14 mouse cellular contexts compared by ENCODE assay signal in genomic region chr7:62225184-62225583, GRCm38 (mm10).
DNase-seq lines count a peak whose midpoint lies in the region; ATAC-seq and TF ChIP-seq lines count a peak whose summit lies in the region.
"Had no signal": no experiment of that assay in that cellular context is flagged by ENCODE, and none has a peak within 500 bp of the region (broad histone marks: within the 10 kb centered on the region; RNA-seq: fewer than 3 reads in every experiment).

No protein-coding gene starts in this region.

- no peaks in the 10 kb centered on the region for H3K27me3 ChIP-seq in midbrain, embryonic 10.5 days (ENCODE audit: low read depth, poor library complexity, severe bottlenecking)
- no peaks in the 10 kb centered on the region for H3K27me3 ChIP-seq in midbrain, embryonic 13.5 days
- H3K27me3 ChIP-seq in embryonic facial prominence, embryonic 11.5 days (ENCODE audit: control insufficient read depth, insufficient read depth, low read length), result no peaks in the 10 kb centered on the region
- H3K27me3 ChIP-seq in limb, embryonic 14.5 days (ENCODE audit: control insufficient read depth, insufficient read depth, low read length), result no peaks in the 10 kb centered on the region
- H3K27me3 ChIP-seq: embryonic facial prominence, embryonic 15.5 days had no signal

- 37% methylated on average over 4 of the region's 4 CpGs for WGBS in midbrain, embryonic 10.5 days
- WGBS in midbrain, embryonic 13.5 days, result 27% methylated on average over 4 of the region's 4 CpGs
- WGBS in embryonic facial prominence, embryonic 11.5 days, result 21% methylated on average over 4 of the region's 4 CpGs
- WGBS in limb, embryonic 14.5 days, result 30% methylated on average over 4 of the region's 4 CpGs

- H3K4me2 ChIP-seq in midbrain, embryonic 13.5 days (replicated peaks), result no peak overlapping the region
- no peak overlapping the region for H3K4me2 ChIP-seq in embryonic facial prominence, embryonic 11.5 days (ENCODE audit: low read depth, low read length)
- H3K4me2 ChIP-seq in limb, embryonic 14.5 days (replicated peaks; ENCODE audit: low read depth, low read length, severe bottlenecking), result peak overlapping the region; percentile 25; the same call in 1 of the 2 replicates
- H3K4me2 ChIP-seq: embryonic facial prominence, embryonic 15.5 days had no signal

- intact Hi-C loops in left cerebral cortex, postnatal 14 days (cut with DNase I), result no loop called here
- intact Hi-C loops in left cerebral cortex, postnatal 10 days (cut with DNase I), result no loop called here

- ATAC-seq in midbrain, embryonic 13.5 days, result no peak
- peak; percentile 73 for ATAC-seq in embryonic facial prominence, embryonic 11.5 days (replicated peaks; ENCODE audit: insufficient number of reproducible peaks, low FRiP score, low TSS enrichment, low read depth)
- no peak for ATAC-seq in limb, embryonic 14.5 days (ENCODE audit: low FRiP score, low read depth)

- H3K36me3 ChIP-seq in midbrain, embryonic 10.5 days, result no peaks in the 10 kb centered on the region
- no peaks in the 10 kb centered on the region for H3K36me3 ChIP-seq in midbrain, embryonic 13.5 days
- H3K36me3 ChIP-seq in embryonic facial prominence, embryonic 11.5 days (replicated peaks; ENCODE audit: control insufficient read depth, insufficient read depth, low read depth, low read length), result no peaks in the 10 kb centered on the region
- no peaks in the 10 kb centered on the region for H3K36me3 ChIP-seq in limb, embryonic 14.5 days (ENCODE audit: control insufficient read depth, insufficient read depth, low read length)
- H3K36me3 ChIP-seq: embryonic facial prominence, embryonic 15.5 days had no signal

- DNase-seq in midbrain, embryonic 10.5 days (ENCODE audit: low spot score), result peak; percentile 31
- peak; percentile 35 for DNase-seq in embryonic facial prominence, embryonic 11.5 days (ENCODE audit: low spot score)
- DNase-seq in limb, embryonic 14.5 days (ENCODE audit: low spot score), result no peak
- DNase-seq in retina, embryonic 14.5 days (ENCODE audit: low spot score), result peak; percentile 30
- DNase-seq in kidney, adult 8-10 months, result no peak
- DNase-seq in left cerebral cortex, postnatal 14 days (ENCODE audit: low spot score in 2 of 2), result no peak
- no peak for DNase-seq in left cerebral cortex, postnatal 10 days (ENCODE audit: extremely low spot score in 1 of 2, low spot score in 2 of 2)
- DNase-seq: gastrocnemius, adult 2 months; kidney, adult 9 months; layer of hippocampus, adult 9-11 months; lung, postnatal 14 days; right cerebral cortex, postnatal 25 days had no signal

- H3K9me3 ChIP-seq in midbrain, embryonic 10.5 days (replicated peaks), result peaks cover 3% of the 10 kb centered on the region; the same call in 1 of the 2 replicates
- 0 out of 2 replicates have a peak, but pooled peaks cover 4% of the 10 kb centered on the region for H3K9me3 ChIP-seq in midbrain, embryonic 13.5 days
- no peaks in the 10 kb centered on the region for H3K9me3 ChIP-seq in embryonic facial prominence, embryonic 11.5 days (replicated peaks; ENCODE audit: control insufficient read depth, low read length)
- H3K9me3 ChIP-seq in limb, embryonic 14.5 days (ENCODE audit: control insufficient read depth, low read length), result no peaks in the 10 kb centered on the region
- H3K9me3 ChIP-seq: embryonic facial prominence, embryonic 15.5 days had no signal

- H3K4me1 ChIP-seq in midbrain, embryonic 10.5 days, result no peaks in the 10 kb centered on the region
- no peaks in the 10 kb centered on the region for H3K4me1 ChIP-seq in midbrain, embryonic 13.5 days (replicated peaks)
- H3K4me1 ChIP-seq in embryonic facial prominence, embryonic 11.5 days (ENCODE audit: control insufficient read depth, insufficient read depth, low read length), result no peaks in the 10 kb centered on the region
- H3K4me1 ChIP-seq in limb, embryonic 14.5 days (ENCODE audit: control insufficient read depth, insufficient read depth, low read length), result no peaks in the 10 kb centered on the region
- H3K4me1 ChIP-seq: embryonic facial prominence, embryonic 15.5 days had no signal

- no peak for TF ChIP-seq POLR2A in limb, embryonic 14.5 days (IDR thresholded peaks at IDR 0.05; ENCODE audit: borderline replicate concordance, extremely low read depth, insufficient read depth, insufficient read length)

- H3K4me3 ChIP-seq in midbrain, embryonic 10.5 days, result no peak overlapping the region
- no peak overlapping the region for H3K4me3 ChIP-seq in midbrain, embryonic 13.5 days (replicated peaks)
- no peak overlapping the region for H3K4me3 ChIP-seq in embryonic facial prominence, embryonic 11.5 days (ENCODE audit: low read depth, low read length)
- H3K4me3 ChIP-seq in limb, embryonic 14.5 days (replicated peaks; ENCODE audit: low read length), result no peak overlapping the region; the same call in 1 of the 2 replicates
- H3K4me3 ChIP-seq: embryonic facial prominence, embryonic 15.5 days; gastrocnemius, adult 2 months had no signal

- H3K27ac ChIP-seq in midbrain, embryonic 10.5 days (replicated peaks), result no peak overlapping the region
- no peak overlapping the region for H3K27ac ChIP-seq in midbrain, embryonic 13.5 days
- H3K27ac ChIP-seq in embryonic facial prominence, embryonic 11.5 days (replicated peaks; ENCODE audit: low read depth, low read length), result no peak overlapping the region
- H3K27ac ChIP-seq in limb, embryonic 14.5 days (replicated peaks; ENCODE audit: low read depth, low read length), result no peak overlapping the region
- H3K27ac ChIP-seq: embryonic facial prominence, embryonic 15.5 days; gastrocnemius, adult 2 months had no signal

- no peak overlapping the region for H3K9ac ChIP-seq in midbrain, embryonic 13.5 days (replicated peaks)
- no peak overlapping the region for H3K9ac ChIP-seq in embryonic facial prominence, embryonic 11.5 days (replicated peaks; ENCODE audit: low read length)
- no peak overlapping the region for H3K9ac ChIP-seq in limb, embryonic 14.5 days (ENCODE audit: low read depth, low read length, severe bottlenecking)
- H3K9ac ChIP-seq: embryonic facial prominence, embryonic 15.5 days had no signal

Comparison
In these comparisons a context has a peak if more than half of its experiments do, and no peak if none do; other contexts are left out.
1. DNase-seq: peak in midbrain, embryonic 10.5 days (single experiment), embryonic facial prominence, embryonic 11.5 days (single experiment) and retina, embryonic 14.5 days (single experiment); none in limb, embryonic 14.5 days (single experiment), kidney, adult 8-10 months (0 of 2), left cerebral cortex, postnatal 14 days (0 of 2) and left cerebral cortex, postnatal 10 days (0 of 2).